Mouse (Mus musculus) embryo, embryonic 11.5 days (tissue): ENCODE results near the gene Pnpla2.

ENCODE experiments used
- DNase-seq: peaks from one replicate; pipeline ENCODE4 v3.0.0-alpha.2; 2012; ENCODE audit warnings: low read depth, low spot score

Gene Pnpla2

DNA sequence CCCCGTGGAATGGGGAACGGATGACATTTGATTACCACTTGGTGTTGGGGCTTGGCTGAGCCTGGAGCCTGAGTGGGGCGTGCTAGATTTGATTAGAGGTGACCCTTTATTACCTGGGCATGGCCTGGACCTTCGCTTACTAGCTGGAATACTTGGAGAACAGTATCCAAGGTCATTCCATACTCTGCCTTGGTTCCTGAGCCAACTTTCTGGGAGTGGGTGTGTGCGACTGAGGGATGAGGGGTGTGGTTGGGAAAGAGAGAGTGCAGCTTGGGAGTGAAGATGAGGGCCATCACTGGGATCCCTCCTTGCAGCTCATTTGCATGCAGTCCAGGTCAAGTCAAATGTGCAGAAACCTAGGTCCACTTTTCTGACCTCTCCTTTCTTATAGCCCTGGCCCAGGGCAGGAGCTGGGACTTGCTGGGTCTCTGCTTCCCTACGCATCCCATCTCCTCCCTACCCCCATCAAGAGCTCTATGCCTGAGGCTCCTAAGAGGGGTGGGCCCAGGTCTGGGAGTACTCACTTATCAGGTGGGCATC, 28.2 kb downstream of the Pnpla2 start:
- DNase-seq = no peak

- DNase-seq = no peak
Observed at GRCm38 (mm10) chr7:141484186-141485120, 29.5 kb downstream of the Pnpla2 start.

- no peak for DNase-seq
Observed at GRCm38 (mm10) chr7:141485186-141485585, 30.2 kb downstream of the Pnpla2 start.

DNA sequence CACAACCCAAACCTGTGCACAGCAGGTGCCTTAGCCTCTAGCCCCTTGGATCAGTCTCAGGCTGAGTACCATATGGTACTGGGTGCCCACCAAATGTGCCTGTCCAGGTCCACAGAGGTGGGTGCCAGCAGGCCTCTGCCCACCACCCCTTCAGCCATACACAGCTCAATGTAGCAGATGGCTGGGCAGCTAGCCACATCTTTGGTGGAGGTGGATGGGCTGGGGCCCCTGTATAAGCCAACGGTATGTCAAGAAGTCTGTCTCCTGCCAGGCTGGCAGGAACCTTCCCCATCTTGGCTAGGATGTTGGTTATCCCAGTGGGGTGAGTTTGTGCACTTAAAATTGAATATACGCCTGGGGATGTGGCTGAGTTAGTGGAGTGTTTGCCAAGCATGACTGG, 30.6 kb downstream of the Pnpla2 start:
- no peak for DNase-seq

- no peak for DNase-seq
Observed at GRCm38 (mm10) chr7:141486239-141486638, 31.2 kb downstream of the Pnpla2 start.

DNA sequence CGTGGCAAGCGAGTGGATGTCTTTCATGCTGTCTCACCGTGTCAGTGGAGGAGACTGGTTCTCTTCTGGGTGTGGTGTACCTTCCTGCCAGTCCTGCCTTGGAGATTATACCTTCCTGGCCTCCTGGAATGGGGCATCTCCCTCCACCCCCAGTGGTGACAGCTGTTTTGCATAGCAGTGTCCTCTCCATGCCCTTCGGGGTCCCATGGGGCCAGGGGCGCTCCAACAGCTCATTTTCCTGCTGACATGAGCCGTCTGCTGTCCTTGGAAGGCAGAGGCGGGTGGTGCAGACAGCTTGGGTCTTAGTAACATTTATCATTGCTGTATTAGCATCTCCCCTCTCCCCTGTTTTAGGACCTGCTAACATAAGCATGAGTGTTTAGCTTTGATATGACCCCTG, 32.1 kb downstream of the Pnpla2 start:
- no peak for DNase-seq

- no peak for DNase-seq
Observed at GRCm38 (mm10) chr7:141491151-141491550, 36.2 kb downstream of the Pnpla2 start.

- no peak for DNase-seq
Observed at GRCm38 (mm10) chr7:141492738-141493137, 37.7 kb downstream of the Pnpla2 start.

DNA sequence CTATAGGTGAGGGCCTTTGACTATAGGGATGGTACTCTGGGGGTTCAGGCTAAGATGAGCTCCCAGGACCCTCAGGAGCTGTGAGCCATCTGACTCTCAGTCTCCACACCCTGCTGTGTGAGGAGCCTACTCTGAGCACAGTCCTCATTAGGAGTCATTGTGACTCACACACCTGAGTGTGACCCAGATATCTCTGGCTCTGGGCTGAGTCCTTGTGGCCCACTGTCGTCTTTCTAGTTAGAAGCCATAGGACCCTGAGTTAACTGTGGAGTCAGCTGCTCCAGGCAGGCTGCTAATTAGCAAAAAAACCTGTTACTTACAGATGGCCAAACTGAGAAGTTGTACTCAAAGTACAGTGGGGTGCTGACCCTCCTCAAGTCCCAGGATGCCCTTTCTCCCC, 38.7 kb downstream of the Pnpla2 start:
- DNase-seq = no peak

DNA sequence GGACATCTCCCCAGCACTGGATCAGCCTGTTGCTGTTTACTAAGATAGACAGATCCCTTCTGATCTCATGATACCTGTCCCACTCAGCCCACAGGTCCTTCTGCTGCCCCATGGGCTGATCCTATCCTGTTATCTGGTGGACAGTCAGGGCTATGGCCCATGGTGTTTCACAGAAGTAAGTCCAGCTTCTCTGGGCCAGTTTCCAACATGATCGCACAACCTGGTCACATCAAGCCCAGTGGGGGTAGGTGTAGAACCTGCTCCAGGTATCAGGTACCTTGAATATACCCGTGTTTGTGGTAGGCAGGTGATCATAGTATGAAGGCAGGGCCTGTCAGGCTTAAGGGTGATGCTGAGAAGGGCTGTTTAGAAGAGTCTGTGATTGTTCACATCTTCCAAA, 40.4 kb downstream of the Pnpla2 start:
- DNase-seq = no peak

DNA sequence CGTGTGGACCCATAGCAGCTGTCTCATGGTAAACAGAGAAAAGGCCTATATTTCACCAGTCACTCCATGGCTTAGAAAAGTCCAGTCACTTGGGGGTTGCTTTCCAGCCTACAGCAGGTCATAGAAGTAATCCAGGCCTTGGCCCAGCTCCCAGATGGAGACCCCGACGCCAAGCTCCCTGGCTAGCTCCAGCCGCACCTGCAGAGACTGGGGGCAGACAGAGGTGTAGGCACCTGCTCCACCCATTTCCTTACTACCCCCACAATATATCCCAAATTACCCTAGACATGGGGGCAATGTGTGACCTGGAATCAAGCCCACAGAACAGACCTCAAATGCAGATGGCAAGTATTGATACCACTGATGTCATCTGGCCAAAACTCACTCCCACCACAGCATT, 40.9 kb downstream of the Pnpla2 start:
- no peak for DNase-seq

DNA sequence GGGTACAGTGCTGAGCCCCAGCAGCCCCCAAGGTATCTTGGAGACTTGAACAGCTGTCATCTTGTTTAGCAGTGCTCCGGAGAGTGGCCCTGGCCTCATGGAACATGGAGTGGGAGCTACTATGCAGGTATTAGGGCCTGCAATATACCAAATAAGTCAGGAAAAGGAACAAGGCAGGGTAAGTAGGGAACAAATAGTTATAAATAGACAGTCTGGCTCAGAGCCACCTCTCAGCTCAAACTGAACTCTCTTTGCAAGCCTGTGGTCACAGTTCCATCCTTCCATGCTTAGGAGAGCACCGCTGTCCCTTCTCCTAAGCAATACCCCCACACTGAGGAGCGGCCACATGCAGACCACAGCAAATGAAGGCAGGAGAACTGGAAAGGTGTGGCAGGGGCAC, 42.6 kb downstream of the Pnpla2 start:
- DNase-seq = no peak

- DNase-seq = no peak
Observed at GRCm38 (mm10) chr7:141501820-141502555, 47.0 kb downstream of the Pnpla2 start.

DNA sequence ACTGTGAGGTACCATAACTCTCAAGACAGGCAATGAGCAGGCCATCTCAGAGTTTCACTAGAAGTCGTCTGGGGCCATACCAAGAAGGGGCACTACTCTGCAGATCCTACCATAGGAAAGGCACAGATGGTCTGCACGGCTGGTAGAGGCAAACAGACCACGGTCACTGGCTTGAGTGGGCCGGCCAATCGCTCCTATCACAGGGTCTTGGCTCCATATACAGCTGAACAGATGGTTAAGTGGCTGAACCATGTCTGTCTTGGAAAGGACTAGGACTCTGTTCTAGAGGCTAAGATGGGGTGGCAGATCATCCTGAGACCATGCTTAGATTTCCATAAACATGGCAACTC, 47.5 kb downstream of the Pnpla2 start:
- DNase-seq = no peak

- DNase-seq = no peak
Observed at GRCm38 (mm10) chr7:141506278-141506677, 51.3 kb downstream of the Pnpla2 start.

DNA sequence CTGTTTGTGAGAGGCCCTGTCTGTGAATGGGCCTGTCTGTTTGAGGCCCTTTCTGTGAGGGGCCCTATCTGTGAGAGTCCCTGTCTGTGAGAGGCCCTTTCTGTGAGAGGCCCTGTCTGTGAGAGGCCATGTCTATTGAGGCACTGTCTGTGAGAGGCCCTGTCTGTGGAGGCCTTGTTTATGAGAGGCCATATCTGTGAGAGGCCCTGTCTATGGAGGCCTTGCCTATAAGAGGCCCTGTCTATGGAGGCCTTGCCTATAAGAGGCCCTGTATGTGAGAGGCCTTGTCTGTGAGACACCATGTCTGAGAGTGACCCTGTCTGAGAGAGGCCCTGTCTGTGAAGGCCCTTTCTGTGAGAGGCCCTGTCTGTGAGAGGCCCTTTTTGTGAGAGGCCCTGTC, 53.2 kb downstream of the Pnpla2 start:
- no peak for DNase-seq

DNA sequence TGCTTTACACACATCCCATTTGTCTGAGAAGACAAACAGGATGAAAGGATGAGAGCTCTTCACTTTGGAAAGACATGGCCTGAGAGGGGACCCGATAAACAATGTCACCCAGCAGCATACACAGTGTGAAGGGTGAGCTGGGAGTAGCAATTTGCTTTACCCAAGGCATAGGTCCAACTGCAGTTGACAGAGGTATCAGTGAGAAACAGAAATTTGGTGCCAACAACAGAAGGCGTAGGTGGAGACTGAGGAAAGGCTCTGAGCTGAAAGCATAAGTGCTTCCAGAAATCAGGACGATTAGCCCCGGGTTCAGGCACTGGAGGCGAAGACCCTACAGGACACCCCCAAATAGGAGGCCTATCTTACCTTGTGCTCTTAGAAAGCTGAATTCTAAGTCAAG, 55.2 kb downstream of the Pnpla2 start:
- DNase-seq = no peak
